Mouse (Mus musculus): ENCODE results near the gene Olfr815. TPM values are rescaled to one million over a fixed set of nuclear protein-coding genes. Genes with fewer than 3 reads are reported as not detected.
"Not testable (repeated sequence)": the region's sequence is repeated elsewhere in the genome, so short reads cannot be mapped to it uniquely, and the experiment has no call there.

Gene Olfr815
- not detected in 2 replicates for polyA plus RNA-seq (2012; rRNA removed)
- polyA plus RNA-seq (2014; fragmentation: Nextera tagmentation; extraction: Ambion mirVana): not detected in 2 replicates

DNA sequence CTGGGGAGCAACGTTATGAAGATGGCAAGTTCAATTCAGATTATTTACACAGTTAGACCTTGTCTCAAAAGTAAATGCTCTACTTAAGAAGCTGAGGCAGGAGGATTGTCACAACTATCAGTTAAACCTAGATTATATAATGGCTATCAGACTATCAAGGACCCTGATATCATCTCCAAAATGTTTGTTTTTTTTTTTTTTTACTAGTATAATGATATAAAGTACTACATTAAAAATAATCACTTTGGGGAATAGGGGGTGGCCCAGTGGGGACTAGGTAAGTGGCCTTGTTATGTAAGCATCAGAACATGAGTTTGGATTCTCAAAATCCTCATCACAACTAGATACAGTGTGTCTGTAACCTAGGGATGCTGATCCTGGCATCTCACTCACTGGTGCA lies at the start of gene Olfr815:
TSS of gene Olfr815 (minus strand) at position 101 of the 400 bp plus-strand sequence.
- DNase-seq (ENCODE audit: low read depth in 3 of 3, low spot score in 3 of 3); H3K9ac ChIP-seq (replicated peaks); H3K27ac ChIP-seq; H3K9me3 ChIP-seq (ENCODE audit: control insufficient read depth, low read length); H3K36me3 ChIP-seq (replicated peaks; ENCODE audit: control insufficient read depth, insufficient read depth, low read depth); ATAC-seq (ENCODE audit: insufficient read depth); H3K4me1 ChIP-seq (replicated peaks; ENCODE audit: control insufficient read depth in 2 of 2, insufficient read depth in 2 of 2, low read length in 1 of 2); H3K4me2 ChIP-seq (ENCODE audit: low read depth); H3K4me3 ChIP-seq (ENCODE audit: insufficient read depth in 1 of 2, low read depth in 2 of 2, low read length in 2 of 2); H3K27me3 ChIP-seq (ENCODE audit: control insufficient read depth, insufficient read depth, low read length): not testable (repeated sequence)
- no CpG with 5 or more reads among the region's 1 CpGs for WGBS (ENCODE audit: insufficient replicate concordance)

DNA sequence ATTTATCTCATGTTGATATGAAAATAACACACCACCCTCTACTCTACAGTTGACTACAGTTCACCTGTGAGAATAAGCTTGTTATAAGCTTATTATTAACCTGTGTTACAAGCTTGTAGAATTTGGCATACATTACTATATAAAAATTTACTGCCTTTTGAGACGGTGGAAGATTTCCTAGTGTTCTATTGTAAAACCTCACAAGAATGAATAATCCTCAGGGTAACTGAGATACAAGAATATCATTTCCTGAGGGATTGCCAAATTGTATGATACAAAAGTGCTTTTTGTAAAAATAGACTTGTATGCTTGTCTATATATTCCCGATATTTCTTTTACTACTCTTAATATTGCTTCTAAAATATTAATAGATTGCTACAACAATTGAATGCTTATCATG lies 43.3 kb upstream of the Olfr815 start, which contains the start of gene Olfr818:
TSS of gene Olfr818 (minus strand) at position 101 of the 400 bp plus-strand sequence.
- TF ChIP-seq CTCF (IDR thresholded peaks at IDR 0.05; ENCODE audit: low read depth): no peak
- TF ChIP-seq EP300 (IDR thresholded peaks at IDR 0.05; ENCODE audit: low read depth): no peak
- Histone ChIP-seq H3K27ac (no peak within 1 kb of the TSS), H3K4me3 (ENCODE audit: insufficient read depth in 1 of 2, low read depth in 2 of 2, low read length in 2 of 2) (no peak within 1 kb of the TSS), H3K9me3 (ENCODE audit: control insufficient read depth, low read length) (no peaks in the 10 kb centered on the region), H3K27me3 (ENCODE audit: control insufficient read depth, insufficient read depth, low read length) (no peaks in the 10 kb centered on the region), H3K36me3 (replicated peaks; ENCODE audit: control insufficient read depth, insufficient read depth, low read depth) (no peaks in the 10 kb centered on the region), H3K9ac (replicated peaks) (no peak within 1 kb of the TSS), H3K4me1 (replicated peaks; ENCODE audit: control insufficient read depth in 2 of 2, insufficient read depth in 2 of 2, low read length in 1 of 2) (no peaks in the 10 kb centered on the region), H3K4me2 (ENCODE audit: low read depth) (no peak within 1 kb of the TSS)
- no peak for ATAC-seq (ENCODE audit: insufficient read depth)
- WGBS (ENCODE audit: insufficient replicate concordance): 71% methylated on average over 2 of the region's 2 CpGs
- DNase-seq (ENCODE audit: low read depth in 3 of 3, low spot score in 3 of 3): no peak

DNA sequence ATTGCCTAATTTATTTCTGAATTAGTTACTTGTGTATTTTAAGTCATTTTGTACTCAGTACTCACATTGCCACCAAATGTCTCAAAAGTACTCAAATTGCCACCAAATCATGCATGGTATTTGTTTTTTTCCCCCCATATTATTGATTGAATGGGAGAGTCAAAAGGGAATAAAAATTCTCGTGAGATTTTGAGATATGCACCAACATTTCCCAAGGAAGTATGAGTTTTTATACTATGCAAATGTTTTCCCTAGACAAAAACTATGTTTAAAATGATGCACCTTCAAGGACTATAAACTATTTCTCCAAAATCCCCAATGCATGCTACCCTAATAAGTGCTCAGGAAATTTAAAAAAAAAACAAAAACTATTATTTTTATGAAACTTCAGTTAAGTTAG lies 9.8 kb upstream of the Olfr815 start, which contains the start of gene Olfr816:
TSS of gene Olfr816 (minus strand) at position 101 of the 400 bp plus-strand sequence.
- H3K27ac ChIP-seq: no peak within 1 kb of the TSS
- no peaks in the 10 kb centered on the region for H3K4me1 ChIP-seq (replicated peaks; ENCODE audit: control insufficient read depth in 2 of 2, insufficient read depth in 2 of 2, low read length in 1 of 2)
- no peaks in the 10 kb centered on the region for H3K27me3 ChIP-seq (ENCODE audit: control insufficient read depth, insufficient read depth, low read length)
- no peaks in the 10 kb centered on the region for H3K36me3 ChIP-seq (replicated peaks; ENCODE audit: control insufficient read depth, insufficient read depth, low read depth)
- ATAC-seq (ENCODE audit: insufficient read depth) (no peak), DNase-seq (ENCODE audit: low read depth in 3 of 3, low spot score in 3 of 3) (no peak)
- no peaks in the 10 kb centered on the region for H3K9me3 ChIP-seq (ENCODE audit: control insufficient read depth, low read length)
- WGBS (ENCODE audit: insufficient replicate concordance): 36% methylated on average over 1 of the region's 1 CpGs
- H3K9ac ChIP-seq (replicated peaks): no peak within 1 kb of the TSS
- H3K4me2 ChIP-seq (ENCODE audit: low read depth): no peak within 1 kb of the TSS
- TF ChIP-seq CTCF (IDR thresholded peaks at IDR 0.05; ENCODE audit: low read depth): no peak
- TF ChIP-seq EP300 (IDR thresholded peaks at IDR 0.05; ENCODE audit: low read depth): no peak
- no peak within 1 kb of the TSS for H3K4me3 ChIP-seq (ENCODE audit: insufficient read depth in 1 of 2, low read depth in 2 of 2, low read length in 2 of 2)

DNA sequence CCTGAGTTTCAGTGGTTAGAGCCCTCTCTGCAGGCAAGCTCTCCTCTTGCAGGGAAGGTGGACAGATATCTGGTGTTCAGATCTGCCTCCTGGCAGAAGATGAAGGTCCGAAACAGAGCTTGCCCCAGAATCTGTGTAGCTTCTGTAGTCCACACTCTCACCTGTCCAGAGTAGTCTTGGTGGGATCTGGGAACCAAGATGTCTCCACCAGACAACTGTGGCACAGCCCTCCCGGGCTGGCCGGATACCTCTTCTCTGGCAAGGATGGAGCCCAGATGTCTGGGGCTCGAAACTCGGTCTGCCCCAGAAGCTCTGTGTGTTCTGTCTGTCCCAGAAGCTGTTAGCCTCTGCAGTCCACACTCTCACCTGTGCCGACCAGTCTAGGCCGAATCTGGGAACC lies 19.7 kb downstream of the Olfr815 start:
- H3K4me3 ChIP-seq (ENCODE audit: insufficient read depth in 1 of 2, low read depth in 2 of 2, low read length in 2 of 2): no peak overlapping the region
- no peaks in the 10 kb centered on the region for H3K9me3 ChIP-seq (ENCODE audit: control insufficient read depth, low read length)
- H3K4me1 ChIP-seq (replicated peaks; ENCODE audit: control insufficient read depth in 2 of 2, insufficient read depth in 2 of 2, low read length in 1 of 2): no peaks in the 10 kb centered on the region
- H3K27me3 ChIP-seq (ENCODE audit: control insufficient read depth, insufficient read depth, low read length): no peaks in the 10 kb centered on the region
- no peak overlapping the region for H3K4me2 ChIP-seq (ENCODE audit: low read depth)
- TF ChIP-seq CTCF (IDR thresholded peaks at IDR 0.05; ENCODE audit: low read depth) (no peak), EP300 (IDR thresholded peaks at IDR 0.05; ENCODE audit: low read depth) (no peak)
- WGBS (ENCODE audit: insufficient replicate concordance): 70% methylated on average over 7 of the region's 7 CpGs
- no peak overlapping the region for H3K9ac ChIP-seq (replicated peaks)
- DNase-seq (ENCODE audit: low read depth in 3 of 3, low spot score in 3 of 3): no peak
- no peak overlapping the region for H3K27ac ChIP-seq
- no peak for ATAC-seq (ENCODE audit: insufficient read depth)
- no peaks in the 10 kb centered on the region for H3K36me3 ChIP-seq (replicated peaks; ENCODE audit: control insufficient read depth, insufficient read depth, low read depth)

DNA sequence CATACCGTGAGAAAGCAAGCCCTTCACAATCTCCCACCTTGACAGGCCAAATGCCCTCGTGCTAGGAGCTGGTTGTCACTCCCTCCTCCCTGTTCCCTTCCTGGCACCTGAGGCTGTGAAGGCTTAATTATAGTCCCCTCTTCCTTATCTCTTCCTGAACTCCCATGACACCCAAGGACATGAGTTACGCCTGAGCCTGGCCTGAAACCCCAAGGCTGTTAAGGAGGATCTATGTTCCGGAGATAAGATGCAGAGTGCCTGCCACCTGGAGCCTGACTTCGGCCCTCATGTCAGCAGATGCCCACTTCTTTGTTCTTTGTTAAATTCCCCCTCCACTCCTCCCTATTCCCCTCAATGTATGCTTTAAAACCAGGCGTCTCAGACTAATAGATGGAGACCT lies 20.2 kb downstream of the Olfr815 start:
- 51% methylated on average over 6 of the region's 6 CpGs for WGBS (ENCODE audit: insufficient replicate concordance)
- H3K4me1 ChIP-seq (replicated peaks; ENCODE audit: control insufficient read depth in 2 of 2, insufficient read depth in 2 of 2, low read length in 1 of 2): not testable (repeated sequence)

DNA sequence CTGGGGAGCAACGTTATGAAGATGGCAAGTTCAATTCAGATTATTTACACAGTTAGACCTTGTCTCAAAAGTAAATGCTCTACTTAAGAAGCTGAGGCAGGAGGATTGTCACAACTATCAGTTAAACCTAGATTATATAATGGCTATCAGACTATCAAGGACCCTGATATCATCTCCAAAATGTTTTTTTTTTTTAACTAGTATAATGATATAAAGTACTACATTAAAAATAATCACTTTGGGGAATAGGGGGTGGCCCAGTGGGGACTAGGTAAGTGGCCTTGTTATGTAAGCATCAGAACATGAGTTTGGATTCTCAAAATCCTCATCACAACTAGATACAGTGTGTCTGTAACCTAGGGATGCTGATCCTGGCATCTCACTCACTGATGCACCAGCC lies 25.9 kb downstream of the Olfr815 start, which contains the start of gene Olfr814:
TSS of gene Olfr814 (minus strand) at position 101 of the 400 bp plus-strand sequence.
- not testable (repeated sequence) for H3K9me3 ChIP-seq (ENCODE audit: control insufficient read depth, low read length); H3K4me3 ChIP-seq (ENCODE audit: insufficient read depth in 1 of 2, low read depth in 2 of 2, low read length in 2 of 2); ATAC-seq (ENCODE audit: insufficient read depth); H3K4me2 ChIP-seq (ENCODE audit: low read depth); H3K9ac ChIP-seq (replicated peaks); H3K27ac ChIP-seq; H3K27me3 ChIP-seq (ENCODE audit: control insufficient read depth, insufficient read depth, low read length); H3K36me3 ChIP-seq (replicated peaks; ENCODE audit: control insufficient read depth, insufficient read depth, low read depth); DNase-seq (ENCODE audit: low read depth in 3 of 3, low spot score in 3 of 3); H3K4me1 ChIP-seq (replicated peaks; ENCODE audit: control insufficient read depth in 2 of 2, insufficient read depth in 2 of 2, low read length in 1 of 2)
- WGBS (ENCODE audit: insufficient replicate concordance): no CpG with 5 or more reads among the region's 1 CpGs

More for the DNA sequence above, 20.2 kb downstream of the Olfr815 start:
- H3K9ac ChIP-seq (replicated peaks); DNase-seq (ENCODE audit: low read depth in 3 of 3, low spot score in 3 of 3); H3K4me2 ChIP-seq (ENCODE audit: low read depth); H3K36me3 ChIP-seq (replicated peaks; ENCODE audit: control insufficient read depth, insufficient read depth, low read depth); H3K9me3 ChIP-seq (ENCODE audit: control insufficient read depth, low read length); ATAC-seq (ENCODE audit: insufficient read depth); H3K27me3 ChIP-seq (ENCODE audit: control insufficient read depth, insufficient read depth, low read length); H3K4me3 ChIP-seq (ENCODE audit: insufficient read depth in 1 of 2, low read depth in 2 of 2, low read length in 2 of 2); H3K27ac ChIP-seq: not testable (repeated sequence)

Measured in liver, embryonic 14.5 days (tissue).